Mouse (Mus musculus) G1E (cell line): ENCODE results near the gene Leap2.

Experiments
- CTCF ChIP-seq: IDR thresholded peaks from 2 replicates; pipeline ENCODE4 v1.5.1; 2012; ENCODE audit warnings: low read depth, low read length, inconsistent platforms, mixed read lengths
- GATA1 ChIP-seq: IDR thresholded peaks from 2 replicates; pipeline ENCODE4 v1.6.1; 2012; ENCODE audit warnings: borderline replicate concordance, low read length, inconsistent platforms, mixed read lengths
- GATA2 ChIP-seq: IDR thresholded peaks from 2 replicates; pipeline ENCODE4 v1.6.1; 2012; ENCODE audit warnings: low read depth, low read length, inconsistent platforms, borderline replicate concordance
- POLR2AphosphoS5 ChIP-seq: IDR thresholded peaks from 2 replicates; pipeline ENCODE4 v1.6.1; 2012; ENCODE audit warnings: low read depth, low read length, inconsistent platforms; ENCODE audit not compliant: insufficient replicate concordance
- TAL1 ChIP-seq: conservative IDR thresholded peaks from 2 replicates; pipeline ENCODE4 v1.6.1; 2012; ENCODE audit warnings: low read depth, low read length, inconsistent platforms, mixed read lengths

DNA sequence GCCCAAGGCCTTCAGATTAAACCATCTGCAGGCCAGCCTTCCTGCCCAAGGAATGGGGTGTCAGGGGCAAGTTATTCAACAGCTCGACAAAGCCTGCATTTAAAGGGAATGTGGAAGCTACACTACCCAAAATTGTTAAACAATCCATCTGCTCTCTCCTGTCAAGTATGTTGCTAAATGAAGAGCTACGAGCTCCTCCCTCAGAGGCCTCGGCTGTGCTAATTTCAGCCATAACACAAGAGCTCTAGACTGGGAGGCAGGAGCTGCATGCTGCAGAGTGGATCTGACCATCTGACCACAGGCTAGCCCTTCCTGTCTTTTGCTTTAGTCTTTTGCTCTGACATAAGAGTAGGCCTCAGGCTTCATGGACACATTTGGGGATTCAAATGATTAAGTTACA, 2.3 kb upstream of the Leap2 start:
- no peak for TF ChIP-seq CTCF
- TF ChIP-seq POLR2AphosphoS5: no peak
- no peak for TF ChIP-seq GATA1
- TF ChIP-seq TAL1: no peak
- TF ChIP-seq GATA2: no peak
